Mouse (Mus musculus): ENCODE results near the gene Patj.
"Not testable (repeated sequence)": the region's sequence is repeated elsewhere in the genome, so short reads cannot be mapped to it uniquely, and the experiment has no call there.

Patj gene

GRCm38 (mm10) chr4:98581456-98581855 lies 185.9 kb downstream of the Patj start:
- DNase-seq, result no peak

- DNase-seq, result no peak
These were observed 188.4 kb downstream of the Patj start for GRCm38 (mm10) chr4:98584023-98584422.

- no peak for DNase-seq
These were observed 190.7 kb downstream of the Patj start for GRCm38 (mm10) chr4:98586303-98586702.

GRCm38 (mm10) chr4:98587686-98588085 lies 192.1 kb downstream of the Patj start:
- no peak for DNase-seq

- DNase-seq, result no peak
These were observed 198.4 kb downstream of the Patj start for GRCm38 (mm10) chr4:98593961-98594360.

- DNase-seq, result no peak
These were observed 203.0 kb downstream of the Patj start for GRCm38 (mm10) chr4:98598546-98598971.

GRCm38 (mm10) chr4:98599358-98599757 lies 203.8 kb downstream of the Patj start:
- no peak for DNase-seq

GRCm38 (mm10) chr4:98603131-98603530 lies 207.5 kb downstream of the Patj start:
- DNase-seq, result no peak

GRCm38 (mm10) chr4:98610501-98610900 lies 214.9 kb downstream of the Patj start:
- DNase-seq, result no peak

- no peak for DNase-seq
These were observed 218.8 kb downstream of the Patj start for GRCm38 (mm10) chr4:98614395-98614794.

GRCm38 (mm10) chr4:98619199-98619598 lies 223.6 kb downstream of the Patj start:
- DNase-seq, result no peak

GRCm38 (mm10) chr4:98620986-98621784 lies 225.6 kb downstream of the Patj start:
- no peak for DNase-seq

- DNase-seq, result no peak
These were observed 226.6 kb downstream of the Patj start for GRCm38 (mm10) chr4:98622180-98622579.

GRCm38 (mm10) chr4:98622996-98623673 lies 227.6 kb downstream of the Patj start:
- no peak for DNase-seq

- no peak for DNase-seq
These were observed 232.7 kb downstream of the Patj start for GRCm38 (mm10) chr4:98628286-98628685.

GRCm38 (mm10) chr4:98629217-98629616 lies 233.6 kb downstream of the Patj start:
- DNase-seq, result not testable (repeated sequence)

GRCm38 (mm10) chr4:98635140-98635837 lies 239.7 kb downstream of the Patj start:
- no peak for DNase-seq

GRCm38 (mm10) chr4:98638731-98639130 lies 243.1 kb downstream of the Patj start:
- no peak for DNase-seq

- DNase-seq, result no peak
These were observed 258.1 kb downstream of the Patj start for GRCm38 (mm10) chr4:98653650-98654049.

GRCm38 (mm10) chr4:98654419-98654821 lies 258.8 kb downstream of the Patj start:
- DNase-seq, result no peak

GRCm38 (mm10) chr4:98656759-98657158 lies 261.2 kb downstream of the Patj start:
- DNase-seq, result no peak

- no peak for DNase-seq
These were observed 263.4 kb downstream of the Patj start for GRCm38 (mm10) chr4:98659032-98659431.

GRCm38 (mm10) chr4:98660534-98660933 lies 264.9 kb downstream of the Patj start:
- DNase-seq, result no peak

- no peak for DNase-seq
These were observed 270.3 kb downstream of the Patj start for GRCm38 (mm10) chr4:98665884-98666283.

Data from liver (tissue).